Mouse (Mus musculus) myocyte (in vitro differentiated cells): ENCODE data around the gene Gm45623.

Source experiments
- CEBPB ChIP-seq: IDR thresholded peaks from 2 replicates; pipeline ENCODE4 v1.6.1; 2011; ENCODE audit warnings: mild to moderate bottlenecking, moderate library complexity; ENCODE audit not compliant: poor library complexity, insufficient read depth, severe bottlenecking
- SRF ChIP-seq: IDR thresholded peaks from one replicate; pipeline ENCODE4 v1.6.1; 2011; ENCODE audit warnings: low read depth; ENCODE audit not compliant: control insufficient read depth, insufficient read length
- USF1 ChIP-seq: IDR thresholded peaks from one replicate; pipeline ENCODE4 v1.6.1; 2011; ENCODE audit warnings: low read depth, mild to moderate bottlenecking, control low read depth, moderate library complexity

GRCm38 (mm10) chr13:56739556-56739955 is 14.1 kb downstream of the Gm45623 start:
- no peak for TF ChIP-seq SRF
- TF ChIP-seq CEBPB, result no peak
- TF ChIP-seq USF1, result no peak
